ENCODE assay signal across 9 mouse cellular contexts in the genomic region with DNA sequence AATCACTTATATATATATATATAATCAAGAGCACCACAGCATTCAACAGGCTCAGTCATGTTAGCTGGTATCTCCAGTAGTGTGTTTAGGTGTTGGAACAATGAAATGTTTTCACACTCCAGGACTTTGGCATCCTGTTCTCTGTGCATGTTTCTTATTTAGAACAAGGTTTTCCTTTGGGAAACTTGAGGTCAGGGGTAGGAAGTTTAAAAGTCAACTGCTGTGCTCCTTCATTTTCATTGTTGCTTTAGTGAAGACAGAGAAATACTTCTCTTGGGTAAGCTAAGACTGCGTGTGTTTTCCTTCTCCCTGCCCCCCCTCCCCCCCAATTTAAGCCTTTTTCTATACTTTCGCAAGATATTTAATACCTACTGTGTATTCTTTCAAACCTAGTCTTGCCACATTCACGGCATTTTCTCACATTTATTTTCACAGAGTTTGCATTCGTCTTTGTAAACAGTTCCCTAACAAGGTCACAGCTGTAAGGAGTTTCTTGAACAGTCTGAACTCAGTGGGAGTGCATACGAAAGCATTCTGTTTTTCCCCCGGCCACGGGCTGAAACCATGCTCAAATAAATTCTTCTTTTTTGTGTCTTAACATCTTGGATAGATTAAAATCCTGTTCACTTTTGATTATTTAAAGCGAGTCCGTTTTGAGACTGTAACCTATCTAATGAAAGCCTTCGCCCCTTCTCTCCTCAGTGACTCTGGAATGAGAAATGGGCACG.
A peak's percentile ranks its signal among the peaks of the same experiment; 100 is the strongest.
DNase-seq lines count a peak whose midpoint lies in the region; ATAC-seq and TF ChIP-seq lines count a peak whose summit lies in the region.
"Had no signal": no experiment of that assay in that cellular context is flagged by ENCODE, and none has a peak within 500 bp of the region (broad histone marks: within the 10 kb centered on the region; RNA-seq: fewer than 3 reads in every experiment).

No protein-coding gene starts in this region.

- no peak overlapping the region for H3K4me3 ChIP-seq in intestine, postnatal 0 days (ENCODE audit: low read depth, low read length)
- no peak overlapping the region for H3K4me3 ChIP-seq in intestine, embryonic 16.5 days (ENCODE audit: low read length)
- no peak overlapping the region for H3K4me3 ChIP-seq in embryonic facial prominence, embryonic 10.5 days
- no peak overlapping the region for H3K4me3 ChIP-seq in limb, embryonic 13.5 days

- no peak for ATAC-seq in intestine, postnatal 0 days
- ATAC-seq in intestine, embryonic 16.5 days: no peak
- ATAC-seq in limb, embryonic 13.5 days (ENCODE audit: low FRiP score, low read depth): peak; percentile 44; the same call in 1 of the 2 replicates

- H3K9me3 ChIP-seq in intestine, postnatal 0 days (ENCODE audit: control insufficient read depth): no peaks in the 10 kb centered on the region
- no peaks in the 10 kb centered on the region for H3K9me3 ChIP-seq in intestine, embryonic 16.5 days (ENCODE audit: control insufficient read depth, low read length)
- no peaks in the 10 kb centered on the region for H3K9me3 ChIP-seq in embryonic facial prominence, embryonic 10.5 days
- no peaks in the 10 kb centered on the region for H3K9me3 ChIP-seq in limb, embryonic 13.5 days

- no peak for TF ChIP-seq CTCF in intestine, postnatal 0 days (IDR thresholded peaks at IDR 0.05; ENCODE audit: low read depth)

- WGBS in intestine, postnatal 0 days: 35% methylated on average over 11 of the region's 11 CpGs
- WGBS in intestine, embryonic 16.5 days: 34% methylated on average over 11 of the region's 11 CpGs
- WGBS in embryonic facial prominence, embryonic 10.5 days: 37% methylated on average over 11 of the region's 11 CpGs
- WGBS in limb, embryonic 13.5 days: 22% methylated on average over 11 of the region's 11 CpGs

- no peaks in the 10 kb centered on the region for H3K27me3 ChIP-seq in intestine, postnatal 0 days (replicated peaks; ENCODE audit: control insufficient read depth, insufficient read depth, low read length)
- H3K27me3 ChIP-seq in intestine, embryonic 16.5 days (replicated peaks; ENCODE audit: control insufficient read depth, insufficient read depth, low read length): no peaks in the 10 kb centered on the region
- H3K27me3 ChIP-seq in embryonic facial prominence, embryonic 10.5 days (replicated peaks; ENCODE audit: low read depth, poor library complexity, severe bottlenecking): no peaks in the 10 kb centered on the region
- no peaks in the 10 kb centered on the region for H3K27me3 ChIP-seq in limb, embryonic 13.5 days

- H3K27ac ChIP-seq in intestine, postnatal 0 days (ENCODE audit: low read depth, low read length): no peak overlapping the region
- H3K27ac ChIP-seq in intestine, embryonic 16.5 days (ENCODE audit: low read length): no peak overlapping the region
- peak overlapping the region; percentile 61; the same call in 1 of the 2 replicates for H3K27ac ChIP-seq in embryonic facial prominence, embryonic 10.5 days (replicated peaks)
- peak overlapping the region; percentile 10; the same call in 1 of the 2 replicates for H3K27ac ChIP-seq in limb, embryonic 13.5 days

- H3K36me3 ChIP-seq in intestine, postnatal 0 days (ENCODE audit: control insufficient read depth, insufficient read depth): no peaks in the 10 kb centered on the region
- no peaks in the 10 kb centered on the region for H3K36me3 ChIP-seq in intestine, embryonic 16.5 days (ENCODE audit: control insufficient read depth, insufficient read depth, low read length)
- H3K36me3 ChIP-seq in embryonic facial prominence, embryonic 10.5 days (replicated peaks): no peaks in the 10 kb centered on the region
- no peaks in the 10 kb centered on the region for H3K36me3 ChIP-seq in limb, embryonic 13.5 days

- DNase-seq in adipocyte (ENCODE audit: low spot score): peak; percentile 13
- peak; percentile 20 for DNase-seq in embryonic facial prominence, embryonic 10.5 days (ENCODE audit: low spot score)
- DNase-seq in cerebellum, postnatal 14 days: no peak
- DNase-seq in thymus, postnatal 25 days: no peak
- DNase-seq in layer of hippocampus, postnatal 14 days (ENCODE audit: low spot score in 2 of 2): no peak
- DNase-seq: thymus, adult 2 months had no signal

- H3K4me1 ChIP-seq in intestine, postnatal 0 days (replicated peaks; ENCODE audit: control insufficient read depth, insufficient read depth, low read length): no peaks in the 10 kb centered on the region
- peaks cover 5% of the 10 kb centered on the region; the same call in 1 of the 2 replicates for H3K4me1 ChIP-seq in intestine, embryonic 16.5 days (ENCODE audit: control insufficient read depth, insufficient read depth, low read length)
- peaks cover 23% of the 10 kb centered on the region for H3K4me1 ChIP-seq in embryonic facial prominence, embryonic 10.5 days
- H3K4me1 ChIP-seq in limb, embryonic 13.5 days: peaks cover 19% of the 10 kb centered on the region

- 0 out of 2 replicates have a peak overlapping the region, but pooled peaks have one; percentile 13 for H3K4me2 ChIP-seq in intestine, postnatal 0 days (replicated peaks; ENCODE audit: low read depth)
- H3K4me2 ChIP-seq in intestine, embryonic 16.5 days (ENCODE audit: low read depth, low read length): no peak overlapping the region
- peak overlapping the region; percentile 36 for H3K4me2 ChIP-seq in limb, embryonic 13.5 days (replicated peaks)

- no peak overlapping the region for H3K9ac ChIP-seq in intestine, postnatal 0 days (ENCODE audit: low read depth, low read length)
- H3K9ac ChIP-seq in intestine, embryonic 16.5 days (ENCODE audit: low read depth, low read length): no peak overlapping the region
- no peak overlapping the region for H3K9ac ChIP-seq in limb, embryonic 13.5 days

Comparison
In these comparisons a context has a peak if more than half of its experiments do, and no peak if none do; other contexts are left out.
1. H3K27ac ChIP-seq: peak in embryonic facial prominence, embryonic 10.5 days (single experiment) and limb, embryonic 13.5 days (single experiment); none in intestine, postnatal 0 days (single experiment) and intestine, embryonic 16.5 days (single experiment).
2. DNase-seq: peak in adipocyte (single experiment) and embryonic facial prominence, embryonic 10.5 days (single experiment); none in cerebellum, postnatal 14 days (0 of 2), thymus, postnatal 25 days (single experiment) and layer of hippocampus, postnatal 14 days (0 of 2).